Mouse (Mus musculus): ENCODE measurements around the gene Rora.

GRCm38 (mm10) chr9:68980041-68980440, 326.5 kb downstream of the Rora start:
- TF ChIP-seq MYOD1 (IDR thresholded peaks at IDR 0.05; ENCODE audit: control insufficient read depth, insufficient read length, low read depth) (no peak), CTCF (IDR thresholded peaks at IDR 0.05; ENCODE audit: control insufficient read depth, insufficient read depth, insufficient read length) (no peak), MYOG (IDR thresholded peaks at IDR 0.05; ENCODE audit: control insufficient read depth, extremely low read depth, insufficient read length) (no peak), MAX (IDR thresholded peaks at IDR 0.05) (no peak)
